Mouse (Mus musculus) small intestine, adult 10 weeks (tissue): Measurements from ENCODE around the gene Ero1lb. TPM values are rescaled to one million over a fixed set of nuclear protein-coding genes. Genes with fewer than 3 reads are reported as not detected.

Source experiments
- polyA plus RNA-seq: library from polyadenylated mRNA; stranded (reverse); fragments of 350-450 nt; fragmentation: Illumina TruSeq; extraction: RNeasy Lipid Tissue Mini Kit (QIAGEN cat#74804); gene quantifications from one replicate; pipeline ENCODE4 v1.2.3, GENCODE M21; 2014; ENCODE audit warnings: low replicate concordance

The Ero1lb gene
- 47.4 TPM for polyA plus RNA-seq

GRCm38 (mm10) chr13:12565621-12566390 lies at the start of gene Ero1lb:
Ero1lb (plus strand) TSS chr13:12565874.

GRCm38 (mm10) chr13:12519955-12520584 lies 45.6 kb upstream of the Ero1lb start, which contains the start of gene Edaradd:
Edaradd (minus strand) TSS chr13:12520438.

Other genes starting within 250 kb of the Ero1lb start
- gene Actn2, start 225.1 kb upstream of the Ero1lb start, polyA plus RNA-seq = not detected
- 5.0 TPM for gene Heatr1, start 170.8 kb upstream of the Ero1lb start, polyA plus RNA-seq
- 172 TPM for gene Lgals8, start 100.9 kb upstream of the Ero1lb start, polyA plus RNA-seq
- 2.7 TPM for gene Edaradd, start 45.4 kb upstream of the Ero1lb start, polyA plus RNA-seq
- not detected for gene Prl2c3, start 234.2 kb downstream of the Ero1lb start, polyA plus RNA-seq